24 mouse cellular contexts compared by ENCODE assay signal in genomic region chr9:85096520-85096919, GRCm38 (mm10).
DNase-seq lines count a peak whose midpoint lies in the region; ATAC-seq lines count a peak whose summit lies in the region.
"Had no signal": no experiment of that assay in that cellular context is flagged by ENCODE, and none has a peak within 500 bp of the region (broad histone marks: within the 10 kb centered on the region; RNA-seq: fewer than 3 reads in every experiment).

No protein-coding gene starts in this region.

- 84% methylated on average over 4 of the region's 4 CpGs for WGBS in neural tube, embryonic 15.5 days

- no peak overlapping the region for H3K27ac ChIP-seq in neural tube, embryonic 15.5 days (replicated peaks)
- H3K27ac ChIP-seq: embryonic facial prominence, embryonic 13.5 days; embryonic facial prominence, embryonic 15.5 days; forebrain, embryonic 10.5 days; forebrain, embryonic 12.5 days had no signal

- intact Hi-C loops in left cerebral cortex, postnatal 25 days (cut with DNase I): no loop called here

- H3K9me3 ChIP-seq in neural tube, embryonic 15.5 days (replicated peaks): no peaks in the 10 kb centered on the region
- H3K9me3 ChIP-seq: embryonic facial prominence, embryonic 13.5 days; embryonic facial prominence, embryonic 15.5 days; forebrain, embryonic 10.5 days; forebrain, embryonic 12.5 days had no signal

- no peaks in the 10 kb centered on the region for H3K36me3 ChIP-seq in neural tube, embryonic 15.5 days
- H3K36me3 ChIP-seq: embryonic facial prominence, embryonic 13.5 days; embryonic facial prominence, embryonic 15.5 days; forebrain, embryonic 10.5 days; forebrain, embryonic 12.5 days had no signal

- DNase-seq in CD4-positive helper T cell, adult 2 months (ENCODE audit: low read depth, low spot score): peak; percentile 44
- DNase-seq in induced T-regulatory cell, adult 2 months (ENCODE audit: low read depth): peak; percentile 66
- DNase-seq in c-Kit-positive CD71-positive TER-119-positive erythroid progenitor cells, embryonic 14.5 days (ENCODE audit: low spot score): no peak
- no peak for DNase-seq in left cerebral cortex, postnatal 25 days (ENCODE audit: low spot score in 2 of 2)
- DNase-seq: adrenal gland, adult 8-10 months; adrenal gland, postnatal 14 days; adrenal gland, postnatal 36 days; B cell, adult 2 months; cerebellum, adult 11 months; cerebellum, adult 18-20 months; cerebellum, adult 8-10 months; cerebellum, adult 9-11 months; cerebellum, postnatal 14 days; cerebellum, postnatal 36 days; embryo, embryonic 11 days; forebrain, postnatal 0 days had no signal

- H3K4me2 ChIP-seq in neural tube, embryonic 15.5 days: no peak overlapping the region
- H3K4me2 ChIP-seq: embryonic facial prominence, embryonic 13.5 days; embryonic facial prominence, embryonic 15.5 days; forebrain, embryonic 12.5 days had no signal

- H3K4me3 ChIP-seq in neural tube, embryonic 15.5 days (replicated peaks): no peak overlapping the region
- H3K4me3 ChIP-seq: embryonic facial prominence, embryonic 13.5 days; embryonic facial prominence, embryonic 15.5 days; erythroblast, embryonic 14.5 days; forebrain, embryonic 10.5 days; forebrain, embryonic 12.5 days had no signal

- peak; percentile 84 for ATAC-seq in CD4-positive, CD25-positive, alpha-beta regulatory T cell, adult 4 months
- no peak for ATAC-seq in neural tube, embryonic 15.5 days (ENCODE audit: low FRiP score)
- ATAC-seq: forebrain, embryonic 14.5 days; forebrain, postnatal 0 days had no signal

- H3K27me3 ChIP-seq in neural tube, embryonic 15.5 days (replicated peaks): no peaks in the 10 kb centered on the region
- H3K27me3 ChIP-seq: embryonic facial prominence, embryonic 13.5 days; embryonic facial prominence, embryonic 15.5 days; forebrain, embryonic 12.5 days had no signal

- no peak overlapping the region for H3K9ac ChIP-seq in neural tube, embryonic 15.5 days (replicated peaks)
- H3K9ac ChIP-seq: embryonic facial prominence, embryonic 13.5 days; embryonic facial prominence, embryonic 15.5 days; forebrain, embryonic 12.5 days; forebrain, postnatal 0 days had no signal

- no peaks in the 10 kb centered on the region for H3K4me1 ChIP-seq in neural tube, embryonic 15.5 days
- H3K4me1 ChIP-seq: embryonic facial prominence, embryonic 13.5 days; embryonic facial prominence, embryonic 15.5 days; forebrain, embryonic 10.5 days; forebrain, embryonic 12.5 days had no signal

Comparison
In these comparisons a context has a peak if more than half of its experiments do, and no peak if none do; other contexts are left out.
1. DNase-seq: peak in CD4-positive helper T cell, adult 2 months (single experiment) and induced T-regulatory cell, adult 2 months (single experiment); none in c-Kit-positive CD71-positive TER-119-positive erythroid progenitor cells, embryonic 14.5 days (single experiment) and left cerebral cortex, postnatal 25 days (0 of 2).